Mouse (Mus musculus) neural tube, embryonic 12.5 days (tissue): ENCODE data around the gene Gm49318. TPM values are rescaled to one million over a fixed set of nuclear protein-coding genes. Genes with fewer than 3 reads are reported as not detected.
"Not testable (repeated sequence)": the region's sequence is repeated elsewhere in the genome, so short reads cannot be mapped to it uniquely, and the experiment has no call there.

Source experiments
- ATAC-seq: fragments of 200-750 bp; cut with Nextera tagmentation; 2 replicates; pipeline ENCODE4 v1.8.0; 2017; ENCODE audit warnings: low read depth, mild to moderate bottlenecking, moderate TSS enrichment, moderate library complexity; ENCODE audit not compliant: low FRiP score
- H3K27ac ChIP-seq: fragments of 300-500 bp; sonication (generic); 2 replicates; pipeline ENCODE4 v1.5.1; 2016
- H3K27me3 ChIP-seq: fragments of 300-500 bp; sonication (generic); replicated peaks from 2 replicates; pipeline ENCODE4 v1.6.1; 2016; ENCODE audit warnings: mild to moderate bottlenecking
- H3K36me3 ChIP-seq: fragments of 300-500 bp; sonication (generic); 2 replicates; pipeline ENCODE4 v1.6.1; 2016; ENCODE audit warnings: mild to moderate bottlenecking
- H3K4me1 ChIP-seq: fragments of 300-500 bp; sonication (generic); 2 replicates; pipeline ENCODE4 v1.6.1; 2016
- H3K4me2 ChIP-seq: fragments of 300-500 bp; sonication (generic); replicated peaks from 2 replicates; pipeline ENCODE4 v1.6.1; 2016; ENCODE audit warnings: mild to moderate bottlenecking
- H3K4me3 ChIP-seq: fragments of 300-500 bp; sonication (generic); 2 replicates; pipeline ENCODE4 v1.5.1; 2016
- H3K9ac ChIP-seq: fragments of 300-500 bp; sonication (generic); 2 replicates; pipeline ENCODE4 v1.6.1; 2016; ENCODE audit warnings: mild to moderate bottlenecking
- H3K9me3 ChIP-seq: fragments of 300-500 bp; sonication (generic); 2 replicates; pipeline ENCODE4 v1.6.1; 2016; ENCODE audit warnings: mild to moderate bottlenecking
- WGBS: fragments of 180-500 bp; shearing (Covaris S2); methylation state at CpG from one replicate; pipeline ENCODE4 v1.1.7; 2016; 5-methylcytosine and 5-hydroxymethylcytosine counted together
- polyA plus RNA-seq: library from polyadenylated mRNA; unstranded; fragments of >200 nt; fragmentation: Nextera tagmentation; extraction: Ambion mirVana; gene quantifications from 2 replicates; pipeline ENCODE4 v1.2.1, GENCODE M21; 2016

Gm49318 gene
- polyA plus RNA-seq, 1 experiment from 2014 or later: not detected

DNA sequence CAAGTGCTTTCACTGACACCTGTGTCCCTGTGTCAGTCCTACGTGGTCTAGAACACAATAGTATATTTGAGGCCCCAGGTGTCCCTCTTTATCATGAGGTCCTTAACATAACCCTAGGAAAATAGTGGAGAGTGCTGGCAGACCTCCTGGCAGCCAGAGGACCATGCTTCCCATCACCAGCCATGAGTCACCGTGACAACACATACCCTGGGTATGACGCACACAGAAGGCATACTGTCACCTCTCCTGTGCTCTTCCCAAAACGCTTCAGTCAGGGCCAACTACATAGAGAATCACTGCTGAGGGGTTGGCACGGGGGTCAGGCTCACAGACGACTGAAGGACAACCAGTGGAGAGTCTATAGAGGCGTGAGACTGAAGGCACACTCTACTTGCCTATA lies 18.9 kb upstream of the Gm49318 start:
- H3K27me3 ChIP-seq: no peaks in the 10 kb centered on the region
- no peak for ATAC-seq
- H3K4me1 ChIP-seq: peaks cover 6% of the 10 kb centered on the region
- WGBS: 84% methylated on average over 7 of the region's 7 CpGs
- no peaks in the 10 kb centered on the region for H3K36me3 ChIP-seq
- H3K4me2 ChIP-seq: no peak overlapping the region
- H3K9ac ChIP-seq: no peak overlapping the region
- H3K27ac ChIP-seq: no peak overlapping the region
- H3K4me3 ChIP-seq: no peak overlapping the region
- H3K9me3 ChIP-seq: no peaks in the 10 kb centered on the region

- Histone ChIP-seq H3K4me1 (peaks cover 10% of the 10 kb centered on the region), H3K9ac (no peak overlapping the region), H3K9me3 (no peaks in the 10 kb centered on the region), H3K36me3 (no peaks in the 10 kb centered on the region), H3K4me3 (no peak overlapping the region), H3K27ac (no peak overlapping the region), H3K4me2 (no peak overlapping the region), H3K27me3 (no peaks in the 10 kb centered on the region)
- no peak for ATAC-seq
- WGBS: 99% methylated on average over 7 of the region's 7 CpGs
These were observed 18.2 kb upstream of the Gm49318 start for GRCm38 (mm10) chr9:22089281-22089680.

- Histone ChIP-seq H3K4me1 (peaks cover 13% of the 10 kb centered on the region), H3K4me2 (no peak overlapping the region), H3K9ac (no peak overlapping the region), H3K4me3 (no peak overlapping the region), H3K9me3 (no peaks in the 10 kb centered on the region), H3K27me3 (no peaks in the 10 kb centered on the region), H3K27ac (no peak overlapping the region), H3K36me3 (no peaks in the 10 kb centered on the region)
- 90% methylated on average over 2 of the region's 2 CpGs for WGBS
- no peak for ATAC-seq
These were observed 16.1 kb upstream of the Gm49318 start for GRCm38 (mm10) chr9:22087034-22087618.

DNA sequence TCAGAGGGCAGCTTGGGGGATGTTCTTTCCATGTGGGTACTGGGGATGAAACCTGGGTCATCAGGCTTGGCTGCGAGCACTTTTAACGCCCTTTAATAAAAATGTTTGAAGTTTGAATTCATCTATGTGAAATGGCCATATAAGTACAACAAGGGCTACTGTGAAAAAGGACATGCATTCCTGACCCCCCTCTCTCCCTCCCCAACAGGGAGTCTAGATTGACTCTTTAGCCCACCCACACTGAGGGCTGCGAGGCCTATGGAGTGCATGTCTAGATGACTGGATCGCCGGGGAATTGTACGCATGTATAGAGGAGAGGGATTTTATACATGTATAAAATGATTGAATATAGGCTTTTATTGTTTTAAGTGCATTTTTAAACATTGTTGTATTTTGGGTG lies 15.0 kb upstream of the Gm49318 start:
- Histone ChIP-seq H3K4me1 (peaks cover 13% of the 10 kb centered on the region), H3K27ac (no peak overlapping the region), H3K27me3 (no peaks in the 10 kb centered on the region), H3K9me3 (no peaks in the 10 kb centered on the region), H3K36me3 (no peaks in the 10 kb centered on the region), H3K4me3 (peak overlapping the region; percentile 68), H3K4me2 (peak overlapping the region; percentile 81), H3K9ac (peak overlapping the region; percentile 67)
- whole genome bisulfite sequencing: 82% methylated on average over 6 of the region's 6 CpGs
- no peak for ATAC-seq

- peak; percentile 98 for ATAC-seq
- peak within 1 kb of the TSS; percentile 68 for H3K4me3 ChIP-seq
- H3K9me3 ChIP-seq: no peaks in the 10 kb centered on the region
- H3K36me3 ChIP-seq: no peaks in the 10 kb centered on the region
- no peak within 1 kb of the TSS for H3K27ac ChIP-seq
- H3K27me3 ChIP-seq: no peaks in the 10 kb centered on the region
- peak within 1 kb of the TSS; percentile 81 for H3K4me2 ChIP-seq
- WGBS: under 1% methylated on average over 48 of the region's 48 CpGs
- peak within 1 kb of the TSS; percentile 67 for H3K9ac ChIP-seq
- H3K4me1 ChIP-seq: peaks cover 13% of the 10 kb centered on the region
These were observed 14.2 kb upstream of the Gm49318 start, which contains the start of gene Ecsit for GRCm38 (mm10) chr9:22085022-22085834. TSS of gene Ecsit (minus strand) at chr9:22085438.

GRCm38 (mm10) chr9:22084667-22085021 lies 13.6 kb upstream of the Gm49318 start:
- Histone ChIP-seq H3K4me1 (peaks cover 13% of the 10 kb centered on the region), H3K36me3 (no peaks in the 10 kb centered on the region), H3K27me3 (no peaks in the 10 kb centered on the region), H3K27ac (no peak overlapping the region), H3K4me2 (peak overlapping the region; percentile 81), H3K4me3 (peak overlapping the region; percentile 68), H3K9ac (peak overlapping the region; percentile 67), H3K9me3 (no peaks in the 10 kb centered on the region)
- WGBS: 44% methylated on average over 4 of the region's 4 CpGs
- no peak for ATAC-seq

DNA sequence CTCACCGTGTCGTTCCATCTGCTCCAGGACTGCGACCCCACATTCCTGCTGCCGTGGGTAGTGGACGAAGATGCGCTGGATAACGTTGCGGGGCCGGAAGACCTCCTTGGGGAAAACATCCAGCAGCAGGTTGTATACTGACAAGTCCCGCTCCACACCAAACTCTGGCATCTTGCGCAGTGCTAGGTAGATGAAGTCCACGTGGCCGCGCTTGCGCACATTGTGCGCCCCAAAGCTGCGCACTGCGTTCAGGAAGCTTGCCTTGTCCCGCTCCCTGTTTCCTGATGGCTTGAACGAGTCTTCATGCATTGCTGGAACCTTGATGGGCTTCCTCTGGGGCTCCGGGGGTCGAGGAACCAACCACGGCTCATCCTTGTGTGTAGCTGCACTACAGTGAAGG lies 5.2 kb upstream of the Gm49318 start:
- Histone ChIP-seq H3K9ac (no peak overlapping the region), H3K27ac (no peak overlapping the region), H3K4me1 (no peaks in the 10 kb centered on the region), H3K36me3 (peaks cover 32% of the 10 kb centered on the region), H3K27me3 (no peaks in the 10 kb centered on the region), H3K9me3 (no peaks in the 10 kb centered on the region), H3K4me2 (no peak overlapping the region), H3K4me3 (no peak overlapping the region)
- ATAC-seq: no peak
- 94% methylated on average over 23 of the region's 23 CpGs for WGBS

- peaks cover 32% of the 10 kb centered on the region for H3K36me3 ChIP-seq
- not testable (repeated sequence) for ATAC-seq, H3K9ac ChIP-seq, H3K4me1 ChIP-seq, H3K27ac ChIP-seq, H3K4me2 ChIP-seq, H3K27me3 ChIP-seq, H3K9me3 ChIP-seq, H3K4me3 ChIP-seq
- WGBS: 85% methylated on average over 5 of the region's 5 CpGs
These were observed 4.7 kb upstream of the Gm49318 start for GRCm38 (mm10) chr9:22075778-22076177.

DNA sequence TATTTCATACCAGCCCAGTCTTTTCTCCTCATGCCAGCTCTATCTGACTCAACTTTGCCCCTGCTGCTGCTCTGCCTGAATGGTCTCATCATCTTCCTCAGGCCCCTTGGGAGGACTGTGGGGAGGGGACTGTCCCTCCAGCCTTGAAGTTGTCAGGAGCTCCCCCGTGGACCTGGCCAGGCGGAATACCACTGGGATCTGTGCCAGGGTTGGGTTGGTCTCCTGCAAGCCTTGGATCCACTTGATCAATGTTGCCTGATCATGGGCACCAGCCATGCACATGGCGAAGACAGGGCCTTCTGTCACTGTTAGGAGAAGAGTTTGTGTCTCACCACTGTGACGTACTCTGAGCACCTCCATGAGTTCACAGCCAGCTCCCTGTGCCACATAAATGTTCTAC lies 1.2 kb upstream of the Gm49318 start:
- no peak for ATAC-seq
- no peaks in the 10 kb centered on the region for H3K27me3 ChIP-seq
- no peak overlapping the region for H3K27ac ChIP-seq
- H3K4me3 ChIP-seq: no peak overlapping the region
- H3K4me2 ChIP-seq: no peak overlapping the region
- H3K9me3 ChIP-seq: no peaks in the 10 kb centered on the region
- H3K9ac ChIP-seq: no peak overlapping the region
- H3K4me1 ChIP-seq: peaks cover 10% of the 10 kb centered on the region
- WGBS: 95% methylated on average over 4 of the region's 4 CpGs
- H3K36me3 ChIP-seq: peaks cover 39% of the 10 kb centered on the region

DNA sequence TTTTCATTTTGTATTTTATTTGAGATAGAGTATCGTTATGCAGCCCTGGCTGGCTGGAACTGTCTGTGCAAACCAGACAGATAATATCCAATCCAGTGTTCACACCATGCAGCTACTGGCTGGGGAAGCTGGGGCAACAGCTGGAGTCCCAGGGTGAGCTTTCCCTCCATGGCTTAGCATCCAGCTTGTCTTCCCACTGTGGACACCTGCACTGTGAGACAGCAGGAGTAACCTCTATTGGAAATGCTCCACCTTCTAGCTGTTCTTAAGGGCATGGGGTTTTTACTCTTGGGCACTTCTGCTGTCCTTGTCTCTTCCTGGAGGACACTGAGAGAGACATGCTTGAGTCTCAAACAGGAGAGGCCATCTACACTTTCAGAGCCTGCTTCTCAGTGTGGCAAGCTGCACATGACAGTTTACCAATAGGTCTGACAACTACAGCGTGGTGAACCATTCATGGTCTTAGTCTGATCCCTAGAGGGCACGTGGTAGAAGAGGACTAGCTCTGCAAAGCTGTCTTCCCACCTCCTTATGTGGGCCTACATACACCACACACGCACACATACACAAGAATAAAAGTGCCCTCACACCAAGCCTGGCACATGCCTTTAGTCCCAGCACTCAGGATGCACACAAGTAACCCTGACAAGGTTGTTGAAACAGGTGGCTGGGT lies 1.0 kb downstream of the Gm49318 start:
- Histone ChIP-seq H3K4me3 (peak overlapping the region; percentile 74), H3K27me3 (no peaks in the 10 kb centered on the region), H3K36me3 (peaks cover 44% of the 10 kb centered on the region), H3K4me2 (peak overlapping the region; percentile 63), H3K9me3 (no peaks in the 10 kb centered on the region), H3K27ac (no peak overlapping the region), H3K9ac (0 out of 2 replicates have a peak overlapping the region, but pooled peaks have one; percentile 70), H3K4me1 (peaks cover 10% of the 10 kb centered on the region)
- peak; percentile 5 for ATAC-seq
- 70% methylated on average over 4 of the region's 4 CpGs for WGBS

- Histone ChIP-seq H3K4me1 (peaks cover 10% of the 10 kb centered on the region), H3K36me3 (peaks cover 57% of the 10 kb centered on the region), H3K4me3 (no peak overlapping the region), H3K9me3 (no peaks in the 10 kb centered on the region), H3K27ac (no peak overlapping the region), H3K4me2 (no peak overlapping the region), H3K27me3 (no peaks in the 10 kb centered on the region), H3K9ac (no peak overlapping the region)
- 88% methylated on average over 5 of the region's 5 CpGs for WGBS
- ATAC-seq: no peak
These were observed 3.9 kb downstream of the Gm49318 start for GRCm38 (mm10) chr9:22067195-22067594.

GRCm38 (mm10) chr9:22066433-22066832 lies 4.6 kb downstream of the Gm49318 start:
- peaks cover 10% of the 10 kb centered on the region for H3K4me1 ChIP-seq
- 74% methylated on average over 3 of the region's 3 CpGs for WGBS
- H3K36me3 ChIP-seq: peaks cover 62% of the 10 kb centered on the region
- H3K9me3 ChIP-seq: no peaks in the 10 kb centered on the region
- H3K27ac ChIP-seq: no peak overlapping the region
- no peak for ATAC-seq
- H3K9ac ChIP-seq: no peak overlapping the region
- H3K27me3 ChIP-seq: no peaks in the 10 kb centered on the region
- H3K4me2 ChIP-seq: no peak overlapping the region
- H3K4me3 ChIP-seq: no peak overlapping the region
